Mouse (Mus musculus) spleen, adult 2 months (tissue): ENCODE data around the gene Stard7.

Source experiments
- CTCF ChIP-seq: fragments of 200-500 bp; IDR thresholded peaks from 2 replicates; pipeline ENCODE4 v1.5.1; 2011; ENCODE audit warnings: mild to moderate bottlenecking, inconsistent platforms; ENCODE audit not compliant: insufficient read depth, insufficient read length, insufficient replicate concordance; ENCODE audit errors: extremely low read depth
- POLR2A ChIP-seq: fragments of 200-500 bp; IDR thresholded peaks from 2 replicates; pipeline ENCODE4 v1.6.1; 2011; ENCODE audit warnings: low read depth, low read length, inconsistent platforms

DNA sequence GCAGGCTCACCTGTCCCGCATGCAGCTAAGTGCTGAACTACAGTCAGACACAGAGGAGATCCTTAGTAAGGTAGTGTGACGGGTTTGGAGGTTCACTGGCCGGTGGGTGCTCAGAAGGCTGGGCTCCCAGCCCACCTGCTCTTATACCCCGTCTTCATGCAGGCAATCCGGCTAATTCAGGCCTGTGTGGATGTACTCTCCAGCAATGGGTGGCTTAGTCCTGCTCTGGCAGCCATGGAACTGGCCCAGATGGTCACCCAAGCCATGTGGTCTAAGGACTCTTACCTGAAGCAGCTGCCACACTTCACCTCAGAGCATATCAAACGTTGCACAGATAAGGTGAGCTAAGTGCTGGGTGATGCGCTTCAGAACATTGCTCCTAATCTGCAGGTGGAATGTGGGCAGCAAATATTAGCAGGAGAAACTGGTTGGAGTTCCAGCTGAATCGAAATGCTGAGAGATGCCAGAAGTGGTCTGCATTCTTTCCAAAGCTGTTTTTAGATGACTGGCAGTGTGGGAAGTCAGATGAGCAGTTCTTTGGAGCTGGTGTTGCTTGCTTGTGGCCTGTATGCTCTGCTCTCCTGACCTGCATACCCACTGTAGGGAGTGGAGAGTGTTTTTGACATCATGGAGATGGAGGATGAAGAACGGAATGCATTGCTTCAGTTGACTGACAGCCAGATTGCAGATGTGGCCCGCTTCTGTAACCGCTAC is 32.0 kb upstream of the Stard7 start:
- TF ChIP-seq POLR2A (no peak), CTCF (no peak)
